8 mouse cellular contexts compared by ENCODE assay signal in the genomic region with DNA sequence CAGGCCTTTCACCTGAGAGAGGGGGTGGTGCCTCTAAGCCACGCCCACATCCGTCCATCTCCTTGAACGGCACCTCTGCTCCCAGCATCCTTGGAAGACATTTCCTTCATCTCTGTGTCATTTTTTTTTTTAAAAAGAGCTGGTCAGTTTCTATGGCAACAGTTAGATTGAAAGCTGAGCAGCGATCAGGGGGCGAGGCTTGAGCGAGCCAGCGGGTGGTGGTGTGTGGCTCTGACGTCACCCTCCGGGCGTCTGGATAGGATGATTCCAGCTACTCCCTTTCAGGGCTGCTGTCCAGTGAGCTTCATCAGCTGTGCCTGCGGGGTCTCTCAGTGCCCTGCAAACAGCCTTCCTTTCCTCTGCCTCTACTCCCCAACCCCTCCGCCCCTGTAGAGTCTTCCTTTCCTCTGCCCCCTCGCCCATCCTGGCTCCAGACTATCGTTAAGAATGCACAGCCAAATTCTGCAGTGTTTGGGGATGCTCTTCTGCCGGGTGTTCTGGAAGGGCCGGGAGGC.
A peak's percentile ranks its signal among the peaks of the same experiment; 100 is the strongest.
DNase-seq lines count a peak whose midpoint lies in the region; ATAC-seq and TF ChIP-seq lines count a peak whose summit lies in the region.

No protein-coding gene starts in this region.

- H3K4me3 ChIP-seq in kidney, embryonic 14.5 days (ENCODE audit: low read length) = peak overlapping the region; percentile 22
- peak overlapping the region; percentile 21 for H3K4me3 ChIP-seq in heart, embryonic 13.5 days
- H3K4me3 ChIP-seq in layer of hippocampus, adult 2 months = peak overlapping the region; percentile 59
- H3K4me3 ChIP-seq in lung, embryonic 16.5 days (ENCODE audit: low read length) = peak overlapping the region; percentile 39

- 17% methylated on average over 16 of the region's 16 CpGs for WGBS in kidney, embryonic 14.5 days
- WGBS in heart, embryonic 13.5 days = 33% methylated on average over 16 of the region's 16 CpGs
- 14% methylated on average over 16 of the region's 16 CpGs for WGBS in lung, embryonic 16.5 days

- TF ChIP-seq CTCF in layer of hippocampus, adult 2 months (conservative IDR thresholded peaks at IDR 0.05) = no peak

- H3K4me1 ChIP-seq in kidney, embryonic 14.5 days (ENCODE audit: control insufficient read depth, insufficient read depth, low read length) = peaks cover 5% of the 10 kb centered on the region
- H3K4me1 ChIP-seq in heart, embryonic 13.5 days = peaks cover 18% of the 10 kb centered on the region
- H3K4me1 ChIP-seq in lung, embryonic 16.5 days (replicated peaks; ENCODE audit: control insufficient read depth, insufficient read depth, low read length) = peaks cover 20% of the 10 kb centered on the region

- no peaks in the 10 kb centered on the region for H3K9me3 ChIP-seq in kidney, embryonic 14.5 days (ENCODE audit: control insufficient read depth, low read length)
- no peaks in the 10 kb centered on the region for H3K9me3 ChIP-seq in heart, embryonic 13.5 days
- H3K9me3 ChIP-seq in lung, embryonic 16.5 days (ENCODE audit: control insufficient read depth, low read length) = no peaks in the 10 kb centered on the region

- no peaks in the 10 kb centered on the region for H3K36me3 ChIP-seq in kidney, embryonic 14.5 days (ENCODE audit: control insufficient read depth, insufficient read depth, low read length)
- H3K36me3 ChIP-seq in heart, embryonic 13.5 days = peaks cover 5% of the 10 kb centered on the region; the same call in 1 of the 2 replicates
- H3K36me3 ChIP-seq in lung, embryonic 16.5 days (ENCODE audit: control insufficient read depth, insufficient read depth, low read length) = no peaks in the 10 kb centered on the region

- peak; percentile 92 for ATAC-seq in kidney, embryonic 14.5 days (ENCODE audit: low FRiP score, low TSS enrichment)
- ATAC-seq in heart, embryonic 13.5 days (ENCODE audit: extremely low read depth, insufficient number of reproducible peaks, low FRiP score, low TSS enrichment) = no peak
- peak; percentile 92 for ATAC-seq in lung, embryonic 16.5 days (ENCODE audit: low read depth)
- no peak for ATAC-seq in megakaryocyte progenitor cell, adult 5-6 weeks (replicated peaks; ENCODE audit: poor library complexity)

- no peak overlapping the region for H3K9ac ChIP-seq in kidney, embryonic 14.5 days (ENCODE audit: low read depth, low read length)
- H3K9ac ChIP-seq in heart, embryonic 13.5 days = no peak overlapping the region
- peak overlapping the region; percentile 40; the same call in 1 of the 2 replicates for H3K9ac ChIP-seq in lung, embryonic 16.5 days (ENCODE audit: low read length)

- DNase-seq in kidney, adult 11 months = no peak
- peak; percentile 66 to 83 for DNase-seq in cerebellum, postnatal 4 days (ENCODE audit: low spot score in 2 of 2)
- DNase-seq in layer of hippocampus, adult 2 months (ENCODE audit: low spot score in 2 of 2) = peak; percentile 88 to 94
- peak; percentile 87 for DNase-seq in right cerebral cortex, postnatal 14 days

- H3K27me3 ChIP-seq in kidney, embryonic 14.5 days (ENCODE audit: control insufficient read depth, insufficient read depth, low read length) = no peaks in the 10 kb centered on the region
- no peaks in the 10 kb centered on the region for H3K27me3 ChIP-seq in heart, embryonic 13.5 days (replicated peaks)
- no peaks in the 10 kb centered on the region for H3K27me3 ChIP-seq in lung, embryonic 16.5 days (ENCODE audit: control insufficient read depth, insufficient read depth, low read depth, low read length)

- H3K4me2 ChIP-seq in kidney, embryonic 14.5 days (replicated peaks; ENCODE audit: low read depth, low read length) = peak overlapping the region; percentile 37
- peak overlapping the region; percentile 49 for H3K4me2 ChIP-seq in heart, embryonic 13.5 days
- peak overlapping the region; percentile 51 for H3K4me2 ChIP-seq in lung, embryonic 16.5 days (ENCODE audit: low read depth, low read length)

- H3K27ac ChIP-seq in kidney, embryonic 14.5 days (ENCODE audit: low read depth, low read length) = no peak overlapping the region
- no peak overlapping the region for H3K27ac ChIP-seq in heart, embryonic 13.5 days (replicated peaks)
- H3K27ac ChIP-seq in layer of hippocampus, adult 2 months = peak overlapping the region; percentile 94
- peak overlapping the region; percentile 68 for H3K27ac ChIP-seq in lung, embryonic 16.5 days (ENCODE audit: low read length)

Comparison
In these comparisons a context has a peak if more than half of its experiments do, and no peak if none do; other contexts are left out.
1. ATAC-seq: peak in kidney, embryonic 14.5 days (single experiment) and lung, embryonic 16.5 days (single experiment); none in heart, embryonic 13.5 days (single experiment) and megakaryocyte progenitor cell, adult 5-6 weeks (single experiment).
2. H3K27ac ChIP-seq: peak in layer of hippocampus, adult 2 months (single experiment) and lung, embryonic 16.5 days (single experiment); none in kidney, embryonic 14.5 days (single experiment) and heart, embryonic 13.5 days (single experiment).
3. Peak in every context shown above with its lines, with median percentiles within 50 percentile points of each other: H3K4me2 ChIP-seq and H3K4me3 ChIP-seq.